8 mouse cellular contexts compared by ENCODE assay signal in genomic region chr1:127868300-127869261, GRCm38 (mm10). TPM values are rescaled to one million over a fixed set of nuclear protein-coding genes. Genes with fewer than 3 reads are reported as not detected.
A peak's percentile ranks its signal among the peaks of the same experiment; 100 is the strongest.
DNase-seq lines count a peak whose midpoint lies in the region; ATAC-seq and TF ChIP-seq lines count a peak whose summit lies in the region.

Rab3gap1 (plus strand) TSS chr1:127868773.

- no peaks in the 10 kb centered on the region for H3K9me3 ChIP-seq in hindbrain, embryonic 10.5 days
- no peaks in the 10 kb centered on the region for H3K9me3 ChIP-seq in lung, postnatal 0 days (ENCODE audit: low read length)

- no peak for TF ChIP-seq CTCF in lung, postnatal 0 days (IDR thresholded peaks at IDR 0.05)

- peak within 1 kb of the TSS; percentile 68 for H3K4me3 ChIP-seq in hindbrain, embryonic 10.5 days
- H3K4me3 ChIP-seq in lung, postnatal 0 days (ENCODE audit: low read depth, low read length) = peak within 1 kb of the TSS; percentile 82

- peak; percentile 99 for ATAC-seq in frontal cortex, adult (ENCODE audit: low TSS enrichment)
- peak; percentile 99 for ATAC-seq in lung, postnatal 0 days

- TF ChIP-seq EP300 in lung, postnatal 0 days (IDR thresholded peaks at IDR 0.05) = no peak

- WGBS in hindbrain, embryonic 10.5 days = 11% methylated on average over 47 of the region's 47 CpGs
- WGBS in lung, postnatal 0 days = 15% methylated on average over 40 of the region's 47 CpGs

- DNase-seq in MEL-GATA-1-ER (ENCODE audit: extremely low read depth, low read depth) = peak; percentile 72
- peak; percentile 88 for DNase-seq in cerebellum, adult 8-10 months
- DNase-seq in hindbrain, embryonic 10.5 days (ENCODE audit: low spot score) = peak; percentile 88
- peak; percentile 90 for DNase-seq in layer of hippocampus, adult 9-11 months
- DNase-seq in lung, postnatal 0 days (ENCODE audit: low spot score) = peak; percentile 93
- peak; percentile 82 for DNase-seq in ovary, postnatal 14 days (ENCODE audit: low spot score)
- DNase-seq in thymus, postnatal 14 days = peak; percentile 96

- H3K36me3 ChIP-seq in hindbrain, embryonic 10.5 days = peaks cover 25% of the 10 kb centered on the region
- H3K36me3 ChIP-seq in lung, postnatal 0 days (ENCODE audit: insufficient read depth, low read length) = no peaks in the 10 kb centered on the region

- H3K27me3 ChIP-seq in hindbrain, embryonic 10.5 days (ENCODE audit: insufficient read depth, poor library complexity, severe bottlenecking) = no peaks in the 10 kb centered on the region
- no peaks in the 10 kb centered on the region for H3K27me3 ChIP-seq in lung, postnatal 0 days (replicated peaks; ENCODE audit: insufficient read depth, low read length)

- H3K4me2 ChIP-seq in lung, postnatal 0 days (replicated peaks; ENCODE audit: low read depth, low read length) = peak within 1 kb of the TSS; percentile 53

- peaks cover 7% of the 10 kb centered on the region for H3K4me1 ChIP-seq in hindbrain, embryonic 10.5 days (replicated peaks)
- H3K4me1 ChIP-seq in lung, postnatal 0 days (ENCODE audit: insufficient read depth, low read depth, low read length) = no peaks in the 10 kb centered on the region; the same call in 1 of the 2 replicates

- H3K9ac ChIP-seq in lung, postnatal 0 days (replicated peaks; ENCODE audit: low read depth) = peak within 1 kb of the TSS; percentile 71

- H3K27ac ChIP-seq in hindbrain, embryonic 10.5 days = peak within 1 kb of the TSS; percentile 86
- peak within 1 kb of the TSS; percentile 80 for H3K27ac ChIP-seq in lung, postnatal 0 days (ENCODE audit: low read length)

RNA-seq across cellular contexts. Expression of gene Rab3gap1, which starts in this region (rescaled TPM):
- 15.0 and 15.8 TPM in 2 replicates for polyA plus RNA-seq in hindbrain, embryonic 10.5 days (2016; fragmentation: Nextera tagmentation; extraction: Ambion mirVana)
- 17.6 and 18.3 TPM in 2 replicates for polyA plus RNA-seq in lung, postnatal 0 days (2015; fragmentation: Nextera tagmentation; extraction: Ambion mirVana)

Comparison
In these comparisons a context has a peak if more than half of its experiments do, and no peak if none do; other contexts are left out.
1. Peak in every context shown above with its lines: DNase-seq, ATAC-seq, H3K4me3 ChIP-seq and H3K27ac ChIP-seq.